Mouse (Mus musculus) activated CD4-positive, CD25-positive, alpha-beta regulatory T cell, adult 4 months (primary cell): ENCODE results near the gene Olfr544. TPM values are rescaled to one million over a fixed set of nuclear protein-coding genes. Genes with fewer than 3 reads are reported as not detected.
A peak's percentile ranks its signal among the peaks of the same experiment; 100 is the strongest.

Experiments
- ATAC-seq: one replicate; pipeline ENCODE4 v1.8.0; 2017
- polyA plus RNA-seq, 2 experiments: library from polyadenylated mRNA; unstranded; fragments of 100-300 nt; shearing (Covaris generic); gene quantifications; one replicate each; pipeline ENCODE4 v1.2.1; 2017

The Olfr544 gene
- polyA plus RNA-seq, 2 experiments from 2014 or later, result 0.17 TPM; not detected in 1

GRCm38 (mm10) chr7:102476601-102477000 is 11.5 kb downstream of the Olfr544 start:
- ATAC-seq, result no peak

GRCm38 (mm10) chr7:102472675-102473074 is 15.4 kb downstream of the Olfr544 start:
- ATAC-seq, result no peak

- ATAC-seq, result no peak
Measured at GRCm38 (mm10) chr7:102467566-102467965, 20.5 kb downstream of the Olfr544 start.

- no peak for ATAC-seq
Measured at GRCm38 (mm10) chr7:102458618-102459380, 29.3 kb downstream of the Olfr544 start.

- ATAC-seq, result no peak
Measured at GRCm38 (mm10) chr7:102446438-102446837, 41.7 kb downstream of the Olfr544 start.

- ATAC-seq, result no peak
Measured at GRCm38 (mm10) chr7:102444301-102444700, 43.8 kb downstream of the Olfr544 start.

- ATAC-seq, result no peak
Measured at GRCm38 (mm10) chr7:102442432-102442831, 45.7 kb downstream of the Olfr544 start.

- ATAC-seq, result peak; percentile 99
Measured at GRCm38 (mm10) chr7:102441657-102442391, 46.3 kb downstream of the Olfr544 start, which contains the start of gene Rrm1. TSS of gene Rrm1 (plus strand) at chr7:102441695.

- ATAC-seq, result no peak
Measured at GRCm38 (mm10) chr7:102440822-102441656, 47.1 kb downstream of the Olfr544 start.

GRCm38 (mm10) chr7:102434344-102434743 is 53.8 kb downstream of the Olfr544 start:
- no peak for ATAC-seq

Other genes starting within 250 kb of the Olfr544 start
- 100 to 1,000 TPM; 179 to 195 TPM for gene Rhog, start 232.3 kb downstream of the Olfr544 start, polyA plus RNA-seq
- 10 to 100 TPM; 39.4 to 46.8 TPM for gene Stim1, start 220.5 kb downstream of the Olfr544 start, polyA plus RNA-seq
- 10 to 100 TPM; 82.6 to 87.8 TPM for gene Rrm1, start 46.6 kb downstream of the Olfr544 start, polyA plus RNA-seq
- gene Olfr543, start 6.6 kb downstream of the Olfr544 start, polyA plus RNA-seq, result under 1 TPM in 1 of 2 experiments, not detected in 1; 0.29 TPM
- gene Olfr545, start 11.3 kb upstream of the Olfr544 start, polyA plus RNA-seq, result not detected
- gene Olfr547, start 46.4 kb upstream of the Olfr544 start, polyA plus RNA-seq, result not detected
- gene Olfr548-ps1, start 52.6 kb upstream of the Olfr544 start, polyA plus RNA-seq, result not detected
- not detected for gene Olfr549, start 61.6 kb upstream of the Olfr544 start, polyA plus RNA-seq
- gene Trim21, start 77.2 kb upstream of the Olfr544 start, polyA plus RNA-seq, result 10 to 100 TPM in 1 of 2 experiments, 1 to 10 TPM in 1; 9.7 to 10.3 TPM
- gene Olfr550, start 83.1 kb upstream of the Olfr544 start, polyA plus RNA-seq, result under 1 TPM in 1 of 2 experiments, not detected in 1; 0.11 TPM
- under 1 TPM in 1 of 2 experiments, not detected in 1; 0.08 TPM for gene Olfr551, start 103.6 kb upstream of the Olfr544 start, polyA plus RNA-seq
- not detected for gene Olfr552, start 109.5 kb upstream of the Olfr544 start, polyA plus RNA-seq
- gene Olfr553, start 129.9 kb upstream of the Olfr544 start, polyA plus RNA-seq, result not detected
- gene Olfr554, start 150.1 kb upstream of the Olfr544 start, polyA plus RNA-seq, result not detected
- gene Olfr555, start 170.5 kb upstream of the Olfr544 start, polyA plus RNA-seq, result not detected
- under 1 TPM in 1 of 2 experiments, not detected in 1; 0.12 TPM for gene Olfr556, start 176.6 kb upstream of the Olfr544 start, polyA plus RNA-seq
- gene Trim68, start 199.0 kb upstream of the Olfr544 start, polyA plus RNA-seq, result 1 to 10 TPM; 9.2 to 9.3 TPM
- not detected for gene Olfr557, start 207.6 kb upstream of the Olfr544 start, polyA plus RNA-seq
- not detected for gene Olfr558, start 213.9 kb upstream of the Olfr544 start, polyA plus RNA-seq
- gene Olfr33, start 230.8 kb upstream of the Olfr544 start, polyA plus RNA-seq, result not detected
- not detected for gene Olfr559, start 239.2 kb upstream of the Olfr544 start, polyA plus RNA-seq